Mouse (Mus musculus) CH12.LX (cell line): Measurements from ENCODE around the gene Thoc7. TPM values are rescaled to one million over a fixed set of nuclear protein-coding genes. Genes with fewer than 3 reads are reported as not detected.

Experiments
- DNase-seq: peaks from one replicate; pipeline ENCODE4 v3.0.0-alpha.2; 2013; ENCODE audit errors: extremely low read depth
- H3K27ac ChIP-seq: 2 replicates; pipeline ENCODE4 v1.5.1; 2012; ENCODE audit warnings: low read depth, mild to moderate bottlenecking, control low read depth, moderate library complexity; ENCODE audit not compliant: insufficient read depth
- H3K27me3 ChIP-seq: replicated peaks from 2 replicates; pipeline ENCODE3; 2012; ENCODE audit warnings: inconsistent platforms
- H3K36me3 ChIP-seq, 2 experiments: replicated peaks in 1 of 2; 2 replicates each; pipeline versions ENCODE3 to v1.6.1; 2012; ENCODE audit warnings: inconsistent platforms in 1 of 2, low read length in 1 of 2, mild to moderate bottlenecking in 1 of 2, mixed read lengths in 1 of 2, moderate library complexity in 1 of 2; ENCODE audit not compliant: control insufficient read depth in 1 of 2, insufficient read depth in 1 of 2
- H3K4me1 ChIP-seq, 2 experiments: 2 replicates each; pipeline ENCODE4 v1.6.1; 2012; ENCODE audit warnings: inconsistent platforms in 1 of 2, moderate library complexity in 1 of 2; ENCODE audit not compliant: insufficient read depth in 2 of 2, control insufficient read depth in 1 of 2
- H3K4me2 ChIP-seq: 2 replicates; pipeline ENCODE4 v1.6.1; 2012; ENCODE audit warnings: low read depth, mild to moderate bottlenecking, control low read depth; ENCODE audit not compliant: poor library complexity, insufficient read depth, severe bottlenecking
- H3K4me3 ChIP-seq, 3 experiments: fragments of 150-350 bp in 1 of 3; sonication (generic) in 1 of 3; replicated peaks in 1 of 3; 2 replicates each; pipeline versions ENCODE3 to v1.5.1; 2011 to 2012; ENCODE audit warnings: low read depth in 2 of 3, low read length in 2 of 3, mild to moderate bottlenecking in 2 of 3, moderate library complexity in 2 of 3, control low read depth in 1 of 3, improper control_type of control experiment in 1 of 3, inconsistent platforms in 1 of 3, mixed read lengths in 1 of 3; ENCODE audit not compliant: poor library complexity in 1 of 3
- H3K79me2 ChIP-seq: replicated peaks from 2 replicates; pipeline ENCODE4 v1.6.1; 2012; ENCODE audit warnings: mild to moderate bottlenecking, moderate library complexity; ENCODE audit not compliant: control insufficient read depth, poor library complexity, insufficient read depth, severe bottlenecking; ENCODE audit errors: extremely low read depth
- H3K9ac ChIP-seq: 2 replicates; pipeline ENCODE4 v1.6.1; 2012; ENCODE audit warnings: low read depth, mild to moderate bottlenecking, control low read depth, moderate library complexity; ENCODE audit not compliant: insufficient read depth
- H3K9me3 ChIP-seq: replicated peaks from 2 replicates; pipeline ENCODE3; 2012; ENCODE audit warnings: low read length, inconsistent platforms, mixed read lengths
- CTCF ChIP-seq, 2 experiments: IDR thresholded peaks in 1 of 2; conservative IDR thresholded peaks in 1 of 2; 2 replicates each; pipeline ENCODE4 v1.5.1; 2011 to 2012; ENCODE audit warnings: low read depth in 2 of 2, low read length in 2 of 2, improper control_type of control experiment in 1 of 2, inconsistent platforms in 1 of 2, mild to moderate bottlenecking in 1 of 2, moderate library complexity in 1 of 2
- ELF1 ChIP-seq: IDR thresholded peaks from 2 replicates; pipeline ENCODE4 v1.6.1; 2014; ENCODE audit warnings: low read depth, mild to moderate bottlenecking, inconsistent platforms, low read length, improper control_type of control experiment
- GABPA ChIP-seq: IDR thresholded peaks from 2 replicates; pipeline ENCODE4 v1.6.1; 2012; ENCODE audit warnings: low read depth, low read length, improper control_type of control experiment, inconsistent platforms; ENCODE audit not compliant: insufficient replicate concordance
- MEF2A ChIP-seq: IDR thresholded peaks from 2 replicates; pipeline ENCODE4 v1.6.1; 2014; ENCODE audit warnings: low read depth, mild to moderate bottlenecking, inconsistent platforms, low read length, improper control_type of control experiment, borderline replicate concordance
- MXI1 ChIP-seq: IDR thresholded peaks from 2 replicates; pipeline ENCODE4 v1.6.1; 2011; ENCODE audit warnings: mild to moderate bottlenecking, low read depth, low read length, improper control_type of control experiment
- NRF1 ChIP-seq: IDR thresholded peaks from 2 replicates; pipeline ENCODE4 v1.6.1; 2014; ENCODE audit warnings: low read depth, mild to moderate bottlenecking, inconsistent platforms, low read length, improper control_type of control experiment, moderate library complexity
- POLR2A ChIP-seq: IDR thresholded peaks from 2 replicates; pipeline ENCODE4 v1.6.1; 2011; ENCODE audit warnings: low read depth, mild to moderate bottlenecking, improper control_type of control experiment, low read length
- RAD21 ChIP-seq: IDR thresholded peaks from 2 replicates; pipeline ENCODE4 v1.6.1; 2011; ENCODE audit warnings: low read depth, mild to moderate bottlenecking, low read length, improper control_type of control experiment, moderate library complexity
- SMC3 ChIP-seq: IDR thresholded peaks from 2 replicates; pipeline ENCODE4 v1.6.1; 2011; ENCODE audit warnings: low read depth, low read length, improper control_type of control experiment
- UBTF ChIP-seq: IDR thresholded peaks from 2 replicates; pipeline ENCODE4 v1.6.1; 2012; ENCODE audit warnings: low read depth, mild to moderate bottlenecking, inconsistent platforms, low read length, improper control_type of control experiment, moderate library complexity
- dilution Hi-C: fragments of 300-500 bp; cut with MboI; formaldehyde crosslinking; loops from 2 replicates; pipeline ENCODE4 v1.14.3; 2020; ENCODE audit warnings: low sequenced_read_pairs; ENCODE audit not compliant: extremely low pct_unique_long_range_greater_than_20kb, extremely low pct_ligation_motif_present
- in situ Hi-C: fragments of 300-500 bp; cut with MboI; formaldehyde crosslinking; loops from 3 replicates; pipeline ENCODE4 v1.14.3; 2019; ENCODE audit warnings: low sequenced_read_pairs, low pct_ligation_motif_present, low pct_unique_long_range_greater_than_20kb, mixed read lengths
- polyA plus RNA-seq: library from polyadenylated mRNA; unstranded; fragments of >175 nt; gene quantifications from 2 replicates; pipeline ENCODE4 v1.2.1, GENCODE M21; 2012; ENCODE audit warnings: low read depth; ENCODE audit not compliant: insufficient read length
- total RNA-seq, 2 experiments: library from RNA; depleted of rRNA; stranded (reverse); fragments of 300-350 nt in 1 of 2; fragments of >200 nt in 1 of 2; gene quantifications; 2 replicates each; pipeline ENCODE4 v1.2.3; 2012 to 2014

Gene Thoc7
- total and polyA plus RNA-seq, 3 experiments, result 98.6 to 209 (median 162) TPM

- TF ChIP-seq RAD21 (peak; percentile 77), CTCF (conservative IDR thresholded peaks at IDR 0.05 in 1 of 2, IDR thresholded peaks at IDR 0.05 in 1 of 2; ENCODE audit: low read depth in 2 of 2, low read length in 2 of 2) (peak; percentile 58 to 80), NRF1 (no peak), ELF1 (no peak), POLR2A (no peak), MEF2A (no peak), SMC3 (peak; percentile 75), GABPA (no peak), UBTF (peak; percentile 73; the same call in 1 of the 2 replicates), MXI1 (no peak)
- H3K4me1 ChIP-seq, result no peaks in the 10 kb centered on the region
- no peaks in the 10 kb centered on the region for H3K9me3 ChIP-seq
- dilution Hi-C loops, result no loop called here
- H3K27ac ChIP-seq, result no peak overlapping the region
- in situ Hi-C loops, result loop anchor here (25.0 kb wide), 1 partner anchor 539 kb away; no protein-coding TSS in a partner anchor
- no peaks in the 10 kb centered on the region for H3K79me2 ChIP-seq
- DNase-seq, result peak; percentile 73
- H3K4me2 ChIP-seq, result peak overlapping the region; percentile 83
- H3K4me3 ChIP-seq, result peak overlapping the region in 2 of 3 experiments; percentile 36 to 62
- peak overlapping the region; percentile 60; the same call in 1 of the 2 replicates for H3K9ac ChIP-seq
- no peaks in the 10 kb centered on the region for H3K27me3 ChIP-seq
- no peaks in the 10 kb centered on the region for H3K36me3 ChIP-seq
Observed at GRCm38 (mm10) chr14:13901611-13902067, 60.0 kb downstream of the Thoc7 start.

Other genes starting within 250 kb of the Thoc7 start
- not detected in 2 replicates for gene Gm281, start 47.4 kb downstream of the Thoc7 start, total RNA-seq (2012; rRNA removed)
- not detected in 2 replicates for gene Gm281, start 47.4 kb downstream of the Thoc7 start, total RNA-seq (2014; rRNA removed)
- gene Gm281, start 47.4 kb downstream of the Thoc7 start, polyA plus RNA-seq, result not detected in 2 replicates
- 2.0 and 2.3 TPM in 2 replicates for gene Atxn7, start 412 bp downstream of the Thoc7 start, total RNA-seq (2012; rRNA removed)
- 2.1 and 2.7 TPM in 2 replicates for gene Atxn7, start 412 bp downstream of the Thoc7 start, total RNA-seq (2014; rRNA removed)
- gene Atxn7, start 412 bp downstream of the Thoc7 start, polyA plus RNA-seq, result 5.6 and 6.6 TPM in 2 replicates
- 129 and 183 TPM in 2 replicates for gene Psmd6, start 159.1 kb upstream of the Thoc7 start, total RNA-seq (2012; rRNA removed)
- 307 and 344 TPM in 2 replicates for gene Psmd6, start 159.1 kb upstream of the Thoc7 start, total RNA-seq (2014; rRNA removed)
- 207 and 244 TPM in 2 replicates for gene Psmd6, start 159.1 kb upstream of the Thoc7 start, polyA plus RNA-seq
- gene Olfr720, start 225.0 kb upstream of the Thoc7 start, total RNA-seq (2012; rRNA removed), result not detected in 2 replicates
- not detected in 2 replicates for gene Olfr720, start 225.0 kb upstream of the Thoc7 start, total RNA-seq (2014; rRNA removed)
- gene Olfr720, start 225.0 kb upstream of the Thoc7 start, polyA plus RNA-seq, result not detected in 2 replicates